8 mouse cellular contexts compared by ENCODE assay signal in genomic region chr3:127124375-127124993, GRCm38 (mm10).
DNase-seq lines count a peak whose midpoint lies in the region; ATAC-seq and TF ChIP-seq lines count a peak whose summit lies in the region.

No protein-coding gene starts in this region.

- H3K4me2 ChIP-seq in midbrain, postnatal 0 days (ENCODE audit: low read depth, low read length, poor library complexity, severe bottlenecking) = no peak overlapping the region
- H3K4me2 ChIP-seq in heart, embryonic 15.5 days = peak overlapping the region; percentile 62

- H3K4me3 ChIP-seq in midbrain, embryonic 10.5 days = no peak overlapping the region
- H3K4me3 ChIP-seq in midbrain, postnatal 0 days (ENCODE audit: low read depth, low read length) = no peak overlapping the region
- peak overlapping the region; percentile 41 for H3K4me3 ChIP-seq in heart, embryonic 15.5 days

- H3K27ac ChIP-seq in midbrain, embryonic 10.5 days (replicated peaks) = peak overlapping the region; percentile 52; the same call in 1 of the 2 replicates
- no peak overlapping the region for H3K27ac ChIP-seq in midbrain, postnatal 0 days (ENCODE audit: low read depth, low read length)
- peak overlapping the region; percentile 93 for H3K27ac ChIP-seq in heart, embryonic 15.5 days

- H3K9ac ChIP-seq in midbrain, postnatal 0 days (replicated peaks; ENCODE audit: low read length, poor library complexity, severe bottlenecking) = no peak overlapping the region
- H3K9ac ChIP-seq in heart, embryonic 15.5 days = peak overlapping the region; percentile 59

- no peaks in the 10 kb centered on the region for H3K9me3 ChIP-seq in midbrain, embryonic 10.5 days (replicated peaks)
- H3K9me3 ChIP-seq in midbrain, postnatal 0 days (ENCODE audit: low read length) = no peaks in the 10 kb centered on the region
- H3K9me3 ChIP-seq in heart, embryonic 15.5 days (replicated peaks) = no peaks in the 10 kb centered on the region

- no peaks in the 10 kb centered on the region for H3K27me3 ChIP-seq in midbrain, embryonic 10.5 days (ENCODE audit: low read depth, poor library complexity, severe bottlenecking)
- H3K27me3 ChIP-seq in midbrain, postnatal 0 days (ENCODE audit: insufficient read depth, low read length) = no peaks in the 10 kb centered on the region
- no peaks in the 10 kb centered on the region for H3K27me3 ChIP-seq in heart, embryonic 15.5 days

- peaks cover 21% of the 10 kb centered on the region for H3K4me1 ChIP-seq in midbrain, embryonic 10.5 days
- H3K4me1 ChIP-seq in midbrain, postnatal 0 days (ENCODE audit: insufficient read depth, low read length) = 0 out of 2 replicates have a peak, but pooled peaks cover 5% of the 10 kb centered on the region
- peaks cover 11% of the 10 kb centered on the region for H3K4me1 ChIP-seq in heart, embryonic 15.5 days (replicated peaks)

- no peak for TF ChIP-seq CTCF in midbrain, postnatal 0 days (IDR thresholded peaks at IDR 0.05)

- no peak for ATAC-seq in midbrain, postnatal 0 days (ENCODE audit: low FRiP score)
- ATAC-seq in heart, embryonic 15.5 days (replicated peaks; ENCODE audit: insufficient number of reproducible peaks, insufficient read depth, low FRiP score, low read depth) = peak; percentile 75; the same call in 1 of the 2 replicates
- ATAC-seq in cerebellum, adult (ENCODE audit: insufficient number of reproducible peaks, low FRiP score, low TSS enrichment) = no peak

- WGBS in midbrain, embryonic 10.5 days = 52% methylated on average over 10 of the region's 10 CpGs
- WGBS in midbrain, postnatal 0 days = 42% methylated on average over 10 of the region's 10 CpGs
- WGBS in heart, embryonic 15.5 days = 35% methylated on average over 10 of the region's 10 CpGs

- H3K36me3 ChIP-seq in midbrain, embryonic 10.5 days = no peaks in the 10 kb centered on the region
- no peaks in the 10 kb centered on the region for H3K36me3 ChIP-seq in midbrain, postnatal 0 days (ENCODE audit: insufficient read depth, low read length)
- no peaks in the 10 kb centered on the region for H3K36me3 ChIP-seq in heart, embryonic 15.5 days

- peak; percentile 25 for DNase-seq in midbrain, embryonic 10.5 days (ENCODE audit: low spot score)
- no peak for DNase-seq in midbrain, postnatal 0 days (ENCODE audit: low spot score)
- peak; percentile 6 to 19 for DNase-seq in kidney, postnatal 4 days
- peak; percentile 73 for DNase-seq in skeletal muscle tissue, adult 2 months (ENCODE audit: low read depth, low spot score)
- no peak for DNase-seq in frontal cortex, adult 2 months (ENCODE audit: extremely low spot score in 1 of 2, low spot score in 1 of 2)
- DNase-seq in left cerebral cortex, adult 11 months (ENCODE audit: low spot score) = no peak

Comparison
In these comparisons a context has a peak if more than half of its experiments do, and no peak if none do; other contexts are left out.
1. DNase-seq: peak in midbrain, embryonic 10.5 days (single experiment), kidney, postnatal 4 days (2 of 2) and skeletal muscle tissue, adult 2 months (single experiment); none in midbrain, postnatal 0 days (single experiment), frontal cortex, adult 2 months (0 of 2) and left cerebral cortex, adult 11 months (single experiment).